Mouse (Mus musculus) frontal cortex, postnatal 25 days (tissue): ENCODE measurements at regions not wholly inside any gene's neighbourhood (a gene's known extent, or its start where the extent isn't known, plus 50 kb on each side); places are given as distances from the start of the nearest gene placed in this dataset.

ENCODE experiments used
- DNase-seq, 2 experiments: peaks; one replicate each; pipeline ENCODE4 v3.0.0; 2022; ENCODE audit warnings: low spot score in 2 of 2

DNA sequence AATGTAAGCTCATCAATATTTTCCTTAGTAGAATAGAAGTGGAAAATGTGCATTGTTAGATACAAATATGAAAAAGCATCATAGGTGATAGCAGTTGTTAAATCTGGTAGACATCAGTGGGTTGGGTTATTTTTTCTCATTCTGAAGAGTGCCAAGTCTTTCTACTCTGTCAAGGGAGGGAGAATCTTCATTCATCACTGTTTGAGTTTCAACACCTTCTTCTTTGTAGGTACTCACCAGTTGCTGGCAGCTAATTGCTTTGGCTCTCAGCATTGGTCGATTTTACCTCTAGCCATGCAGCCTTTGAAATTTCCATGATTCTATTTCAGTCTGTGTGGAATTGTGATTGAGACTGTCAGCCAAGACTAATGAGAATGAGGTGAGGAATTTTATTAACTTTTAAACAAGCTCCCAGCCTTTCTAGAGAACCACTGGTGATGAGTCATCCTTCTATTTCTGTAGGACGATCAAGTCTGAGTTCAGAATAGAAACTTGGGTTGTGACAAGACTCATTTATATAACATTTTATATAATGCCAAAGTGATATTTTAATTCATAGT lies 590.3 kb downstream of the Gabrg1 start:
- DNase-seq = peak in 1 of 2 experiments; percentile 8
